ENCODE assay signal across 14 mouse cellular contexts in genomic region chr8:3214601-3215000, GRCm38 (mm10).
DNase-seq lines count a peak whose midpoint lies in the region; ATAC-seq lines count a peak whose summit lies in the region.
"Had no signal": no experiment of that assay in that cellular context is flagged by ENCODE, and none has a peak within 500 bp of the region (broad histone marks: within the 10 kb centered on the region; RNA-seq: fewer than 3 reads in every experiment).

No protein-coding gene starts in this region.

- no peak for DNase-seq in heart, postnatal 10 days
- no peak for DNase-seq in kidney, adult 9 months
- DNase-seq in ES-CJ7 (ENCODE audit: low read depth, low spot score): peak; percentile 68
- DNase-seq in limb, embryonic 10.5 days (ENCODE audit: low spot score): no peak
- DNase-seq in ovary, postnatal 36 days (ENCODE audit: low spot score): no peak
- no peak for DNase-seq in adrenal gland, adult 2 months
- DNase-seq: cerebellum, adult 8-10 months; gastrocnemius, postnatal 25 days; lung, adult 18-20 months; thymus, postnatal 36 days had no signal

- no peak overlapping the region for H3K9ac ChIP-seq in heart, embryonic 12.5 days
- H3K9ac ChIP-seq in kidney, embryonic 16.5 days (replicated peaks; ENCODE audit: low read length): no peak overlapping the region
- H3K9ac ChIP-seq: forebrain, embryonic 13.5 days had no signal

- 0 out of 2 replicates have a peak overlapping the region, but pooled peaks have one; percentile 3 for H3K27ac ChIP-seq in heart, embryonic 12.5 days (ENCODE audit: poor library complexity, severe bottlenecking)
- peak overlapping the region; percentile 40; the same call in 1 of the 2 replicates for H3K27ac ChIP-seq in kidney, embryonic 16.5 days (ENCODE audit: low read length)
- 0 out of 2 replicates have a peak overlapping the region, but pooled peaks have one; percentile 25 for H3K27ac ChIP-seq in limb, embryonic 10.5 days
- H3K27ac ChIP-seq: forebrain, embryonic 13.5 days had no signal

- no peaks in the 10 kb centered on the region for H3K27me3 ChIP-seq in heart, embryonic 12.5 days (replicated peaks)
- no peaks in the 10 kb centered on the region for H3K27me3 ChIP-seq in kidney, embryonic 16.5 days (ENCODE audit: insufficient read depth, low read length)
- no peaks in the 10 kb centered on the region for H3K27me3 ChIP-seq in limb, embryonic 10.5 days (ENCODE audit: low read depth, poor library complexity, severe bottlenecking)
- H3K27me3 ChIP-seq: CH12.LX; forebrain, embryonic 13.5 days had no signal

- peaks cover 31% of the 10 kb centered on the region for H3K4me1 ChIP-seq in heart, embryonic 12.5 days (replicated peaks)
- peaks cover 28% of the 10 kb centered on the region for H3K4me1 ChIP-seq in kidney, embryonic 16.5 days (ENCODE audit: insufficient read depth, low read length)
- H3K4me1 ChIP-seq in limb, embryonic 10.5 days: peaks cover 27% of the 10 kb centered on the region

- no peak overlapping the region for H3K4me3 ChIP-seq in heart, embryonic 12.5 days
- no peak overlapping the region for H3K4me3 ChIP-seq in kidney, embryonic 16.5 days (ENCODE audit: low read length)
- no peak overlapping the region for H3K4me3 ChIP-seq in limb, embryonic 10.5 days
- H3K4me3 ChIP-seq: forebrain, embryonic 13.5 days had no signal

- WGBS in heart, embryonic 12.5 days: 84% methylated on average over 1 of the region's 1 CpGs
- 88% methylated on average over 1 of the region's 1 CpGs for WGBS in kidney, embryonic 16.5 days
- 82% methylated on average over 1 of the region's 1 CpGs for WGBS in limb, embryonic 10.5 days

- intact Hi-C loops in heart, postnatal 10 days (cut with DNase I): no loop called here

- ATAC-seq in heart, embryonic 12.5 days (ENCODE audit: insufficient number of reproducible peaks, low FRiP score): no peak
- no peak for ATAC-seq in kidney, embryonic 16.5 days (ENCODE audit: low FRiP score, low TSS enrichment)
- ATAC-seq: forebrain, embryonic 13.5 days had no signal

- H3K36me3 ChIP-seq in heart, embryonic 12.5 days: peaks cover 27% of the 10 kb centered on the region
- no peaks in the 10 kb centered on the region for H3K36me3 ChIP-seq in kidney, embryonic 16.5 days (ENCODE audit: insufficient read depth, low read length)
- H3K36me3 ChIP-seq in limb, embryonic 10.5 days: peaks cover 14% of the 10 kb centered on the region

- H3K4me2 ChIP-seq in heart, embryonic 12.5 days: no peak overlapping the region
- no peak overlapping the region for H3K4me2 ChIP-seq in kidney, embryonic 16.5 days (replicated peaks; ENCODE audit: low read depth, low read length)
- H3K4me2 ChIP-seq: forebrain, embryonic 13.5 days had no signal

- H3K9me3 ChIP-seq in heart, embryonic 12.5 days (replicated peaks): no peaks in the 10 kb centered on the region; the same call in 1 of the 2 replicates
- no peaks in the 10 kb centered on the region for H3K9me3 ChIP-seq in kidney, embryonic 16.5 days (ENCODE audit: low read length)
- H3K9me3 ChIP-seq in limb, embryonic 10.5 days (replicated peaks): no peaks in the 10 kb centered on the region
- H3K9me3 ChIP-seq: forebrain, embryonic 13.5 days had no signal
